Mouse (Mus musculus): ENCODE measurements at regions not wholly inside any gene's neighbourhood (a gene's known extent, or its start where the extent isn't known, plus 50 kb on each side); places are given as distances from the start of the nearest gene placed in this dataset.

DNA sequence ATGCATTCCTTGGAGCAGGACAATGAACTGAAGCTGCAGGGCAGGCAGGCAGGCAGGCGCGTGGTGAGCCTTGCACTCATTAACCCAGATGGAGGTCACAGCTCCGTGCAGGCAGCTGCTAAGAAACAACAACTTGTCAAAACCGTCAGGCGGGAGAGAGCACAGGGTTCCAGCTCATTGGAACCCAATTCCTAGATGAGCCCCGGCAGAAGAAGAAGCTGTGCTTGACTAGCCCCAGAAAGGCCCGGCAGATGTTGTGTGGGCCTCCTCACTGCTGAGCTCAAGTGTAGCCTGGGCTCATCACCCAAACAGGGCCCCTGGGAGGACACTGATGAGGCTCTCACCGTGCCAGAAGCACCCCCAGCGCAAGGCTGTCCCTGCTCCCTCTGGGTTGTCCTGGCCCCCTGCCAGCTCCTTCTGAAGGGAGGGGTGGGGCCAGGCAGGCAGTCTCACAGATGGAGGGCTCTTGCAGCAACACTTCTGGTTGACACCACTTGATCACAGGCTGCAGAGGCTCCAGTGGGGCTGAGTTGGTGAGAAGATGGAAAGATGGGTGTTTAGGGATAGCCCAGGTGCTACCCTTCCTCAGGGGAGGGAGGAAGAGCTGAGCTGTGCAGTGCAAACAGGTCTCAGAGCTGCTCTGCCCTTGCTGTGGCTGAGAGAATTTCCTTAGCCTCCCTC is 58.8 kb upstream of the Maf start:
- H3K4me3 ChIP-seq: no peak overlapping the region
- no peak overlapping the region for H3K9ac ChIP-seq
- peaks cover 9% of the 10 kb centered on the region for H3K4me1 ChIP-seq (replicated peaks)
- H3K27ac ChIP-seq (replicated peaks): no peak overlapping the region
- WGBS: 9% methylated on average over 9 of the region's 9 CpGs
- no peaks in the 10 kb centered on the region for H3K36me3 ChIP-seq
- no peak overlapping the region for H3K4me2 ChIP-seq
- ATAC-seq (ENCODE audit: low read depth): peak; percentile 63; the same call in 1 of the 2 replicates
- no peaks in the 10 kb centered on the region for H3K27me3 ChIP-seq
- no peaks in the 10 kb centered on the region for H3K9me3 ChIP-seq

DNA sequence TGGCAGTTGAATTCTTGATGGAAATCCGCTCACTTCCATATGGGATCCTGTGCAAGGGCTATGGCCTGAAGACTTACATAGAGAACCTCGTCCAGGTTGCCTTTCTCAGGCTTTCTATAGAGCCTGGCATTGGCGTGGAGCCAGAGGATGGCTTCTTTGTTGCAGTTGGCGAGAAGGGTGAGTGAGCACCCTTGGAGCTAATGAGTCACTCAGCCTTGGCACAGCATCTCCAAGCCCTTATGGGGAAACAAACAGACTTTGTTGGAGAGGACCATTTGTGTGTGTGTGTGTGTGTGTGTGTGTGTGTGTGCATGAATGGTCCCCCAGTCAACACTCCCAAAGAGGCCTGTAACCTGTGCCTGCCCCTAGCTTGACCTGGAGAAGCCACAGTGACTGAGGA is 57.0 kb upstream of the Maf start:
- Histone ChIP-seq H3K27me3 (no peaks in the 10 kb centered on the region), H3K4me2 (no peak overlapping the region), H3K4me3 (no peak overlapping the region), H3K36me3 (no peaks in the 10 kb centered on the region), H3K9me3 (no peaks in the 10 kb centered on the region), H3K4me1 (replicated peaks) (peaks cover 9% of the 10 kb centered on the region), H3K9ac (no peak overlapping the region), H3K27ac (replicated peaks) (no peak overlapping the region)
- 66% methylated on average over 4 of the region's 4 CpGs for WGBS
- ATAC-seq (ENCODE audit: low read depth): no peak

DNA sequence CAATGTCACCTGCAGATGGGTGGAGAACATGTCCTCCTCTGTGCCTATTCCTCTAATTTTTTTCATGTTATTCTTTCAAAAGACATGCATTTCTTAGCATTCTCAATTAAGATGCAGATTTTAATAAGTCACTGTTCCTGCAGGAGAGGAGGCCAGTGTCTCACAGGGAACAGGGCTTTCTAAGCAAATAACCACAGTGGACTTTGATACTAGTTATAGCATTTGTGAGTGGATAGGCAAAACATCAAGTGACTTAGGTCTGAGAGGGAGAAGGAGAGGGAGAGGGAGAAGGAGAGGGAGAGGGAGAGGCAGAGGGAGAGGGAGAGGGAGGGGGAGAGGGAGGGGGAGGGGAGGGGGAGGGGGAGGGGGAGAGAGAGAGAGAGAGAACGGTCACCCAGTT is 50.4 kb upstream of the Maf start:
- 70% methylated on average over 1 of the region's 1 CpGs for WGBS
- H3K27me3 ChIP-seq: 0 out of 2 replicates have a peak, but pooled peaks cover 1% of the 10 kb centered on the region
- no peak overlapping the region for H3K27ac ChIP-seq (replicated peaks)
- H3K9ac ChIP-seq: no peak overlapping the region
- ATAC-seq (ENCODE audit: low read depth): no peak
- H3K36me3 ChIP-seq: no peaks in the 10 kb centered on the region
- H3K9me3 ChIP-seq: no peaks in the 10 kb centered on the region
- H3K4me3 ChIP-seq: no peak overlapping the region
- H3K4me1 ChIP-seq (replicated peaks): peaks cover 13% of the 10 kb centered on the region
- no peak overlapping the region for H3K4me2 ChIP-seq

Measured in neural tube, embryonic 13.5 days (tissue).